Mouse (Mus musculus): Measurements from ENCODE around the gene Pde6h. TPM values are rescaled to one million over a fixed set of nuclear protein-coding genes. Genes with fewer than 3 reads are reported as not detected.
A peak's percentile ranks its signal among the peaks of the same experiment; 100 is the strongest.

Gene Pde6h
- total and polyA plus RNA-seq, 3 experiments: 0.04 to 0.30 TPM; not detected in 1

- peak; percentile 56 for TF ChIP-seq SIN3A (IDR thresholded peaks at IDR 0.05; ENCODE audit: low read length)
- no peak for TF ChIP-seq E2F4 (IDR thresholded peaks at IDR 0.05; ENCODE audit: insufficient replicate concordance, low read depth, low read length)
Observed at GRCm38 (mm10) chr6:136940188-136940960, 16.7 kb downstream of the Pde6h start (continued).

- H3K27ac ChIP-seq (ENCODE audit: insufficient read depth, low read depth): peak within 1 kb of the TSS; percentile 94
- in situ Hi-C loops (cut with MboI; ENCODE audit: low pct_ligation_motif_present, low pct_unique_long_range_greater_than_20kb, low sequenced_read_pairs) (no loop called here), dilution Hi-C loops (cut with MboI; ENCODE audit: extremely low pct_ligation_motif_present, extremely low pct_unique_long_range_greater_than_20kb, low sequenced_read_pairs) (no loop called here)
- H3K4me2 ChIP-seq (ENCODE audit: insufficient read depth, low read depth, poor library complexity, severe bottlenecking): peak within 1 kb of the TSS; percentile 66
- DNase-seq (ENCODE audit: extremely low read depth): peak; percentile 77
- no peaks in the 10 kb centered on the region for H3K27me3 ChIP-seq (replicated peaks)
- H3K9ac ChIP-seq (ENCODE audit: insufficient read depth, low read depth): peak within 1 kb of the TSS; percentile 90
- H3K79me2 ChIP-seq (replicated peaks; ENCODE audit: control insufficient read depth, extremely low read depth, insufficient read depth, poor library complexity, severe bottlenecking): peaks cover 49% of the 10 kb centered on the region
- H3K36me3 ChIP-seq (replicated peaks in 1 of 2; ENCODE audit: control insufficient read depth in 1 of 2, insufficient read depth in 1 of 2, low read length in 1 of 2): peaks cover 6 to 10% of the 10 kb centered on the region in 2 experiments
- H3K9me3 ChIP-seq (replicated peaks; ENCODE audit: low read length): no peaks in the 10 kb centered on the region
- peak within 1 kb of the TSS; percentile 58 to 91 (median 70) for H3K4me3 ChIP-seq (replicated peaks in 1 of 3; ENCODE audit: low read depth in 2 of 3, low read length in 2 of 3, poor library complexity in 1 of 3)
- H3K4me1 ChIP-seq (ENCODE audit: control insufficient read depth in 1 of 2, insufficient read depth in 2 of 2): peaks cover 11 to 45% of the 10 kb centered on the region in 2 experiments
- TF ChIP-seq ZC3H11A (IDR thresholded peaks at IDR 0.05; ENCODE audit: low read depth, low read length): no peak
- TF ChIP-seq JUN (IDR thresholded peaks at IDR 0.05; ENCODE audit: insufficient read depth, low read depth, low read length): no peak
- TF ChIP-seq EP300 (IDR thresholded peaks at IDR 0.05; ENCODE audit: low read length): no peak; the same call in 1 of the 2 replicates
- TF ChIP-seq GABPA (IDR thresholded peaks at IDR 0.05; ENCODE audit: insufficient replicate concordance, low read depth, low read length): no peak
- TF ChIP-seq POLR2AphosphoS2 (IDR thresholded peaks at IDR 0.05; ENCODE audit: low read depth, low read length): 0 out of 2 replicates have a peak, but pooled peaks have one; percentile 41
- peak; percentile 67 for TF ChIP-seq BHLHE40 (IDR thresholded peaks at IDR 0.05; ENCODE audit: low read depth, low read length)
- peak; percentile 78 for TF ChIP-seq TBP (conservative IDR thresholded peaks at IDR 0.05; ENCODE audit: low read depth, low read length)
- TF ChIP-seq ZMIZ1 (IDR thresholded peaks at IDR 0.05; ENCODE audit: low read depth, low read length): peak; percentile 68
- peak; percentile 86 for TF ChIP-seq MXI1 (IDR thresholded peaks at IDR 0.05; ENCODE audit: low read depth, low read length)
- TF ChIP-seq USF1 (IDR thresholded peaks at IDR 0.05; ENCODE audit: low read depth, low read length): peak; percentile 37; the same call in 1 of the 2 replicates
- no peak for TF ChIP-seq MAFK (IDR thresholded peaks at IDR 0.05; ENCODE audit: insufficient replicate concordance, low read length)
- TF ChIP-seq USF2 (conservative IDR thresholded peaks at IDR 0.05; ENCODE audit: low read depth, low read length): no peak; the same call in 1 of the 2 replicates
- peak; percentile 71 for TF ChIP-seq POLR2A (IDR thresholded peaks at IDR 0.05; ENCODE audit: low read depth, low read length)
- TF ChIP-seq NRF1 (IDR thresholded peaks at IDR 0.05; ENCODE audit: low read depth, low read length): no peak
- peak; percentile 63 for TF ChIP-seq ELF1 (IDR thresholded peaks at IDR 0.05; ENCODE audit: low read depth, low read length)
- peak; percentile 43; the same call in 1 of the 2 replicates for TF ChIP-seq IRF4 (IDR thresholded peaks at IDR 0.05; ENCODE audit: low read depth, low read length)
- peak; percentile 48; the same call in 1 of the 2 replicates for TF ChIP-seq MEF2A (IDR thresholded peaks at IDR 0.05; ENCODE audit: borderline replicate concordance, low read depth, low read length)
- TF ChIP-seq MYC (IDR thresholded peaks at IDR 0.05; ENCODE audit: low read depth, low read length): peak; percentile 89
- TF ChIP-seq KAT2A (IDR thresholded peaks at IDR 0.05; ENCODE audit: insufficient replicate concordance, low read length): no peak
- TF ChIP-seq RAD21 (IDR thresholded peaks at IDR 0.05; ENCODE audit: low read depth, low read length): no peak
- 0 out of 2 replicates have a peak, but pooled peaks have one; percentile 33 for TF ChIP-seq MAZ (IDR thresholded peaks at IDR 0.05; ENCODE audit: low read depth, low read length)
- no peak for TF ChIP-seq UBTF (IDR thresholded peaks at IDR 0.05; ENCODE audit: low read depth, low read length)
- 0 out of 2 replicates have a peak, but pooled peaks have one; percentile 22 for TF ChIP-seq ZNF384 (IDR thresholded peaks at IDR 0.05; ENCODE audit: low read depth, low read length)
- TF ChIP-seq CTCF (conservative IDR thresholded peaks at IDR 0.05 in 1 of 2, IDR thresholded peaks at IDR 0.05 in 1 of 2; ENCODE audit: low read depth in 2 of 2, low read length in 2 of 2): no peak
- no peak for TF ChIP-seq ZKSCAN1 (IDR thresholded peaks at IDR 0.05; ENCODE audit: borderline replicate concordance, low read depth, low read length)
- TF ChIP-seq SIN3A (IDR thresholded peaks at IDR 0.05; ENCODE audit: low read length): no peak; the same call in none of the 2 replicates
- TF ChIP-seq ETS1 (conservative IDR thresholded peaks at IDR 0.05; ENCODE audit: low read depth, low read length): peak; percentile 34; the same call in 1 of the 2 replicates
- peak; percentile 88 for TF ChIP-seq MAX (IDR thresholded peaks at IDR 0.05; ENCODE audit: low read length)
- TF ChIP-seq TCF12 (IDR thresholded peaks at IDR 0.05; ENCODE audit: low read depth, low read length): peak; percentile 64
- TF ChIP-seq RCOR1 (conservative IDR thresholded peaks at IDR 0.05; ENCODE audit: low read depth, low read length): no peak; the same call in 1 of the 2 replicates
- TF ChIP-seq CHD2 (IDR thresholded peaks at IDR 0.05; ENCODE audit: low read length): peak; percentile 63; the same call in 1 of the 2 replicates
Observed at GRCm38 (mm10) chr6:136941051-136942021, 17.7 kb downstream of the Pde6h start, which contains the start of gene Arhgdib. Arhgdib (minus strand) TSS chr6:136941899.
